13 mouse cellular contexts compared by ENCODE assay signal in the genomic region with DNA sequence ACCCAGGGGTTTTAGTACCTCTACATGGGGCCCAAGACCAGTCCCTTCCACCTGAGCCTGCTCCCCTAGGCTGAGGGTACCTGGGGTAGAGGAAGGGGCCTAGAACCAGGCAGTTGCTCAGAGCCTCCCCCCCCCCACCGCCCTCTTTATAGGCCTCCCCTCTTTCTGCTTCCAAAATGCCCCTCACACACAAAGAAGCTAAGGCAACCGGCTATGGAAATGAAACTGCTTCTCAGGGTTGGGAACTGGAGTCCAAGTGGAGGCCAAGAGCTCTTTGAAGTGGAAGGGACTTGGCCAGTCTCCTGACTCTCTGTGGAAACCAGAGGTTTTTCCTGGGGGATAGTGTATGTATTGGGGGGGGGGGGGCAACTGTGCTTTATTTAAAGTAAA. TPM values are rescaled to one million over a fixed set of nuclear protein-coding genes. Genes with fewer than 3 reads are reported as not detected.
A peak's percentile ranks its signal among the peaks of the same experiment; 100 is the strongest.
DNase-seq lines count a peak whose midpoint lies in the region; ATAC-seq and TF ChIP-seq lines count a peak whose summit lies in the region.
"Had no signal": no experiment of that assay in that cellular context is flagged by ENCODE, and none has a peak within 500 bp of the region (broad histone marks: within the 10 kb centered on the region; RNA-seq: fewer than 3 reads in every experiment).

No protein-coding gene starts in this region.

- H3K36me3 ChIP-seq in intestine, embryonic 15.5 days: peaks cover 12% of the 10 kb centered on the region
- peaks cover 18% of the 10 kb centered on the region; the same call in 1 of the 2 replicates for H3K36me3 ChIP-seq in intestine, embryonic 16.5 days (ENCODE audit: control insufficient read depth, insufficient read depth, low read length)
- H3K36me3 ChIP-seq in hindbrain, embryonic 14.5 days (replicated peaks; ENCODE audit: control insufficient read depth, insufficient read depth): peaks cover 16% of the 10 kb centered on the region; the same call in 1 of the 2 replicates
- no peaks in the 10 kb centered on the region for H3K36me3 ChIP-seq in midbrain, embryonic 16.5 days (ENCODE audit: control insufficient read depth, insufficient read depth, low read length)

- TF ChIP-seq POLR2A in cortical plate, adult 2 months (IDR thresholded peaks at IDR 0.05; ENCODE audit: extremely low read depth, insufficient read depth, low read length): no peak

- no peaks in the 10 kb centered on the region for H3K27me3 ChIP-seq in intestine, embryonic 15.5 days (replicated peaks)
- no peaks in the 10 kb centered on the region for H3K27me3 ChIP-seq in intestine, embryonic 16.5 days (replicated peaks; ENCODE audit: control insufficient read depth, insufficient read depth, low read length)
- no peaks in the 10 kb centered on the region for H3K27me3 ChIP-seq in hindbrain, embryonic 14.5 days (ENCODE audit: control insufficient read depth, insufficient read depth, low read length)
- no peaks in the 10 kb centered on the region for H3K27me3 ChIP-seq in midbrain, embryonic 16.5 days (ENCODE audit: control insufficient read depth, insufficient read depth, low read depth, low read length)

- H3K9me3 ChIP-seq in intestine, embryonic 15.5 days: no peaks in the 10 kb centered on the region
- H3K9me3 ChIP-seq in intestine, embryonic 16.5 days (ENCODE audit: control insufficient read depth, low read length): no peaks in the 10 kb centered on the region
- H3K9me3 ChIP-seq in hindbrain, embryonic 14.5 days (ENCODE audit: control insufficient read depth, low read length): no peaks in the 10 kb centered on the region
- no peaks in the 10 kb centered on the region for H3K9me3 ChIP-seq in midbrain, embryonic 16.5 days (replicated peaks; ENCODE audit: control insufficient read depth, low read length, poor library complexity, severe bottlenecking)

- H3K27ac ChIP-seq in intestine, embryonic 15.5 days: 0 out of 2 replicates have a peak overlapping the region, but pooled peaks have one; percentile 32
- no peak overlapping the region for H3K27ac ChIP-seq in intestine, embryonic 16.5 days (ENCODE audit: low read length)
- H3K27ac ChIP-seq in cortical plate, adult 2 months (ENCODE audit: insufficient read depth, low read length): peak overlapping the region; percentile 66; the same call in 1 of the 2 replicates
- H3K27ac ChIP-seq in hindbrain, embryonic 14.5 days: peak overlapping the region; percentile 75
- peak overlapping the region; percentile 77 for H3K27ac ChIP-seq in midbrain, embryonic 16.5 days (ENCODE audit: low read length)

- H3K4me1 ChIP-seq in intestine, embryonic 15.5 days (replicated peaks): peaks cover 16% of the 10 kb centered on the region; the same call in 1 of the 2 replicates
- H3K4me1 ChIP-seq in intestine, embryonic 16.5 days (ENCODE audit: control insufficient read depth, insufficient read depth, low read length): no peaks in the 10 kb centered on the region
- H3K4me1 ChIP-seq in cortical plate, adult 2 months (ENCODE audit: control insufficient read depth, insufficient read depth, low read length): peaks cover 3% of the 10 kb centered on the region; the same call in 1 of the 2 replicates
- peaks cover 10% of the 10 kb centered on the region; the same call in 1 of the 2 replicates for H3K4me1 ChIP-seq in hindbrain, embryonic 14.5 days (replicated peaks; ENCODE audit: control insufficient read depth, insufficient read depth, low read length)
- peaks cover 3% of the 10 kb centered on the region; the same call in 1 of the 2 replicates for H3K4me1 ChIP-seq in midbrain, embryonic 16.5 days (ENCODE audit: control insufficient read depth, insufficient read depth, low read length)

- peak; percentile 44 for DNase-seq in hindbrain, embryonic 14.5 days (ENCODE audit: low spot score)
- no peak for DNase-seq in embryo, embryonic 9.5 days (ENCODE audit: extremely low spot score)
- no peak for DNase-seq in cerebellum, adult 9-11 months
- no peak for DNase-seq in thymus, postnatal 10 days (ENCODE audit: low spot score in 2 of 2)
- DNase-seq: adrenal gland, adult 8-10 months; cerebellum, postnatal 36 days had no signal

- H3K9ac ChIP-seq in intestine, embryonic 15.5 days: no peak overlapping the region
- H3K9ac ChIP-seq in intestine, embryonic 16.5 days (ENCODE audit: low read depth, low read length): no peak overlapping the region
- H3K9ac ChIP-seq in hindbrain, embryonic 14.5 days: no peak overlapping the region
- no peak overlapping the region for H3K9ac ChIP-seq in midbrain, embryonic 16.5 days (ENCODE audit: low read depth, low read length)

- WGBS in intestine, embryonic 15.5 days: 58% methylated on average over 2 of the region's 2 CpGs
- 60% methylated on average over 2 of the region's 2 CpGs for WGBS in intestine, embryonic 16.5 days
- 57% methylated on average over 2 of the region's 2 CpGs for WGBS in hindbrain, embryonic 14.5 days
- WGBS in midbrain, embryonic 16.5 days: 45% methylated on average over 2 of the region's 2 CpGs

- no peak for TF ChIP-seq CTCF in cortical plate, adult 2 months (IDR thresholded peaks at IDR 0.05; ENCODE audit: extremely low read depth, insufficient read depth, low read length)

- ATAC-seq in intestine, embryonic 15.5 days: no peak
- ATAC-seq in intestine, embryonic 16.5 days: no peak
- no peak; the same call in 1 of the 2 replicates for ATAC-seq in hindbrain, embryonic 14.5 days (ENCODE audit: low FRiP score)
- peak; percentile 41 for ATAC-seq in midbrain, embryonic 16.5 days
- ATAC-seq: inflammation-experienced regulatory T-cells, adult 6 months had no signal

- H3K4me3 ChIP-seq in intestine, embryonic 15.5 days (replicated peaks): no peak overlapping the region
- no peak overlapping the region for H3K4me3 ChIP-seq in intestine, embryonic 16.5 days (ENCODE audit: low read length)
- no peak overlapping the region for H3K4me3 ChIP-seq in cortical plate, adult 2 months (ENCODE audit: insufficient read depth, low read length)
- H3K4me3 ChIP-seq in hindbrain, embryonic 14.5 days (replicated peaks; ENCODE audit: low read length): no peak overlapping the region
- H3K4me3 ChIP-seq in midbrain, embryonic 16.5 days (ENCODE audit: low read depth, low read length): no peak overlapping the region

- H3K4me2 ChIP-seq in intestine, embryonic 15.5 days (replicated peaks): no peak overlapping the region
- no peak overlapping the region for H3K4me2 ChIP-seq in intestine, embryonic 16.5 days (ENCODE audit: low read depth, low read length)
- no peak overlapping the region for H3K4me2 ChIP-seq in hindbrain, embryonic 14.5 days (replicated peaks)
- H3K4me2 ChIP-seq in midbrain, embryonic 16.5 days (ENCODE audit: low read length): no peak overlapping the region
- H3K4me2 ChIP-seq: heart, embryonic 11.5 days had no signal

RNA-seq across cellular contexts. Expression of gene Slc8b1, which starts 23.7 kb away (rescaled TPM):
- 6.2 and 6.6 TPM in 2 replicates for polyA plus RNA-seq in intestine, embryonic 15.5 days (2015; fragmentation: Nextera tagmentation; extraction: Ambion mirVana)
- polyA plus RNA-seq in intestine, embryonic 16.5 days (2015; fragmentation: Nextera tagmentation; extraction: Ambion mirVana): 6.9 and 7.6 TPM in 2 replicates
- 6.3 and 6.6 TPM in 2 replicates for polyA plus RNA-seq in cortical plate, adult 2 months (2012; rRNA removed)
- polyA plus RNA-seq in hindbrain, embryonic 14.5 days (2014; fragmentation: Nextera tagmentation; extraction: Ambion mirVana): 1.3 and 1.4 TPM in 2 replicates
- polyA plus RNA-seq in midbrain, embryonic 16.5 days (2015; fragmentation: Nextera tagmentation; extraction: Ambion mirVana): 2.0 and 2.3 TPM in 2 replicates

RNA-seq across cellular contexts. Expression of gene Plbd2, which starts 31.3 kb away (rescaled TPM):
- 49.8 and 50.2 TPM in 2 replicates for polyA plus RNA-seq in intestine, embryonic 15.5 days (2015; fragmentation: Nextera tagmentation; extraction: Ambion mirVana)
- polyA plus RNA-seq in intestine, embryonic 16.5 days (2015; fragmentation: Nextera tagmentation; extraction: Ambion mirVana): 43.9 and 46.9 TPM in 2 replicates
- 53.3 and 54.7 TPM in 2 replicates for polyA plus RNA-seq in cortical plate, adult 2 months (2012; rRNA removed)
- 26.8 and 28.8 TPM in 2 replicates for polyA plus RNA-seq in hindbrain, embryonic 14.5 days (2014; fragmentation: Nextera tagmentation; extraction: Ambion mirVana)
- 28.7 and 30.6 TPM in 2 replicates for polyA plus RNA-seq in midbrain, embryonic 16.5 days (2015; fragmentation: Nextera tagmentation; extraction: Ambion mirVana)

RNA-seq across cellular contexts. Expression of gene Tpcn1, which starts 53.8 kb away (rescaled TPM):
- 25.3 and 26.8 TPM in 2 replicates for polyA plus RNA-seq in intestine, embryonic 15.5 days (2015; fragmentation: Nextera tagmentation; extraction: Ambion mirVana)
- polyA plus RNA-seq in intestine, embryonic 16.5 days (2015; fragmentation: Nextera tagmentation; extraction: Ambion mirVana): 21.4 and 23.9 TPM in 2 replicates
- polyA plus RNA-seq in cortical plate, adult 2 months (2012; rRNA removed): 37.9 and 40.0 TPM in 2 replicates
- polyA plus RNA-seq in hindbrain, embryonic 14.5 days (2014; fragmentation: Nextera tagmentation; extraction: Ambion mirVana): 13.4 and 15.7 TPM in 2 replicates
- polyA plus RNA-seq in midbrain, embryonic 16.5 days (2015; fragmentation: Nextera tagmentation; extraction: Ambion mirVana): 13.1 and 13.5 TPM in 2 replicates

RNA-seq across cellular contexts. Expression of gene Iqcd, which starts 54.1 kb away (rescaled TPM):
- polyA plus RNA-seq in intestine, embryonic 15.5 days (2015; fragmentation: Nextera tagmentation; extraction: Ambion mirVana): 0.28 and 0.40 TPM in 2 replicates
- polyA plus RNA-seq in intestine, embryonic 16.5 days (2015; fragmentation: Nextera tagmentation; extraction: Ambion mirVana): 0.17 and 0.27 TPM in 2 replicates
- polyA plus RNA-seq in cortical plate, adult 2 months (2012; rRNA removed): 1.5 and 2.5 TPM in 2 replicates
- polyA plus RNA-seq in hindbrain, embryonic 14.5 days (2014; fragmentation: Nextera tagmentation; extraction: Ambion mirVana): 1.5 and 1.9 TPM in 2 replicates
- 2.0 and 2.1 TPM in 2 replicates for polyA plus RNA-seq in midbrain, embryonic 16.5 days (2015; fragmentation: Nextera tagmentation; extraction: Ambion mirVana)

RNA-seq across cellular contexts. Expression of gene Sds, which starts 58.4 kb away (rescaled TPM):
- not detected in 2 replicates for polyA plus RNA-seq in intestine, embryonic 15.5 days (2015; fragmentation: Nextera tagmentation; extraction: Ambion mirVana)
- 0.18 and 0.37 TPM in 2 replicates for polyA plus RNA-seq in intestine, embryonic 16.5 days (2015; fragmentation: Nextera tagmentation; extraction: Ambion mirVana)
- polyA plus RNA-seq in cortical plate, adult 2 months (2012; rRNA removed): 0.21 and 0.64 TPM in 2 replicates
- polyA plus RNA-seq in hindbrain, embryonic 14.5 days (2014; fragmentation: Nextera tagmentation; extraction: Ambion mirVana): not detected in 2 replicates
- polyA plus RNA-seq in midbrain, embryonic 16.5 days (2015; fragmentation: Nextera tagmentation; extraction: Ambion mirVana): 0.36 TPM in 1 of 2 replicates, not detected in the other
- polyA plus RNA-seq: heart, embryonic 11.5 days; inflammation-experienced regulatory T-cells, adult 6 months; small intestine, adult 2 months had no signal
